In the genomic region with DNA sequence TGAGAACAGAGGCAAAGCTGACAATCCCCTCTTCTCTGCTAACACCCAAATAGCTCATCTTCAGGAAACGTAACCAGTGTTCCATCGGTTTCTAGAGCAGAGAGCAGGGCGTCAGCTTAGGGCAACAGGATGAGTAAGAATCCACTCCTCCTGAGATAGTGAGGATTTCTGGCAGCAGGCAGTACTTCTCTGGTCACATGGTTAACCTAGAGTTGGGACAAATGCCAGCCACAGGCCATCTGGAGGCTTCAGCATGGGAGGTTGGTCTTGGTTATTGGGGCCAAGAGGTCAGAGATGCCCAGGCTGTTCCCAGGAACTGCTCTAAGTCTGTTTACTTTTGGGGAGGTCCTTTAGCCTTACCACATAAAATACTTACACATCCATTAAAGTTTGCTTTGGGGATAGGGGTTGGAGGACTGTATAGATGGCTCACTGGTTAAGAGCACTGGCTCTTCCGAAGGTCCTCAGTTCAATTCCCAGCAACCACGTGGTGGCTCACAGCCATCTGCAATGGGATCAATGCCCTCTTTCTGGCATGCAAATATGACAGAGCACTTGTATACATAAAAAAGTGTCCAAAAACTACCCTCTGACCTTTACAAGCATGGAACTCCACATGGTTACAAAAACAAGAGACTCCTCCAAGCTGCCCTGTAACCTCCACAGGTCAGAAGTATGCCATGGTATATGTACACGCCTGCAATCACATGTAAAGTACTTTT, we compare ENCODE assay signal across 10 mouse cellular contexts. TPM values are rescaled to one million over a fixed set of nuclear protein-coding genes. Genes with fewer than 3 reads are reported as not detected.
A peak's percentile ranks its signal among the peaks of the same experiment; 100 is the strongest.
DNase-seq lines count a peak whose midpoint lies in the region; ATAC-seq and TF ChIP-seq lines count a peak whose summit lies in the region.
"Had no signal": no experiment of that assay in that cellular context is flagged by ENCODE, and none has a peak within 500 bp of the region (broad histone marks: within the 10 kb centered on the region; RNA-seq: fewer than 3 reads in every experiment).

No protein-coding gene starts in this region.

- 40% methylated on average over 6 of the region's 6 CpGs for WGBS in heart, adult 2 months
- 93% methylated on average over 6 of the region's 6 CpGs for WGBS in thymus, adult 2 months

- no peaks in the 10 kb centered on the region for H3K36me3 ChIP-seq in heart, adult 2 months (ENCODE audit: control insufficient read depth, insufficient read depth, low read length)
- H3K36me3 ChIP-seq in thymus, adult 2 months (ENCODE audit: control insufficient read depth, insufficient read depth, low read length): peaks cover 43% of the 10 kb centered on the region

- peak in 1 of 2 experiments; percentile 63 for DNase-seq in heart, adult 2 months
- no peak for DNase-seq in heart, adult 8-10 months (ENCODE audit: low spot score)
- DNase-seq in Patski (ENCODE audit: low read depth, low spot score): peak; percentile 66
- DNase-seq in cerebellum, postnatal 4 days (ENCODE audit: low spot score in 2 of 2): peak; percentile 19 to 68
- peak; percentile 61 to 73 for DNase-seq in kidney, postnatal 25 days
- no peak for DNase-seq in embryo, embryonic 9.5 days (ENCODE audit: extremely low spot score)
- DNase-seq in thymus, adult 2 months: no peak
- no peak for DNase-seq in frontal cortex, postnatal 25 days (ENCODE audit: low spot score in 2 of 2)

- no peaks in the 10 kb centered on the region for H3K27me3 ChIP-seq in heart, adult 2 months (ENCODE audit: control insufficient read depth, insufficient read depth, low read length)
- no peaks in the 10 kb centered on the region for H3K27me3 ChIP-seq in Patski
- H3K27me3 ChIP-seq in thymus, adult 2 months (ENCODE audit: control insufficient read depth, insufficient read depth, low read length): no peaks in the 10 kb centered on the region
- H3K27me3 ChIP-seq: hindbrain, embryonic 15.5 days; midbrain, embryonic 12.5 days had no signal

- H3K4me1 ChIP-seq in heart, adult 2 months (ENCODE audit: control insufficient read depth, insufficient read depth, low read length): peaks cover 2% of the 10 kb centered on the region; the same call in 1 of the 2 replicates
- no peaks in the 10 kb centered on the region for H3K4me1 ChIP-seq in thymus, adult 2 months (replicated peaks; ENCODE audit: control insufficient read depth, insufficient read depth, low read length)
- H3K4me1 ChIP-seq: hindbrain, embryonic 15.5 days; midbrain, embryonic 12.5 days had no signal

- in situ Hi-C loops in Patski (cut with MboI; ENCODE audit: low pct_unique_long_range_greater_than_20kb): no loop called here

- no peak overlapping the region for H3K4me3 ChIP-seq in heart, adult 2 months
- no peak overlapping the region for H3K4me3 ChIP-seq in thymus, adult 2 months (ENCODE audit: control insufficient read depth, insufficient read depth, low read length)
- H3K4me3 ChIP-seq: hindbrain, embryonic 15.5 days; midbrain, embryonic 12.5 days had no signal

- H3K27ac ChIP-seq in heart, adult 2 months: peak overlapping the region; percentile 40; the same call in 1 of the 2 replicates
- H3K27ac ChIP-seq in thymus, adult 2 months (ENCODE audit: control insufficient read depth, insufficient read depth, low read length): no peak overlapping the region
- H3K27ac ChIP-seq: hindbrain, embryonic 15.5 days; midbrain, embryonic 12.5 days had no signal

- TF ChIP-seq POLR2A in heart, adult 2 months (IDR thresholded peaks at IDR 0.05; ENCODE audit: insufficient read depth, low read depth, low read length): no peak
- no peak for TF ChIP-seq POLR2A in thymus, adult 2 months (IDR thresholded peaks at IDR 0.05; ENCODE audit: control insufficient read depth, extremely low read depth, insufficient read depth, low read length, poor library complexity)

- intact Hi-C loops in heart, adult 2 months (cut with DNase I): no loop called here

- ATAC-seq in Patski: peak; percentile 72

- H3K79me2 ChIP-seq in heart, adult 2 months (replicated peaks; ENCODE audit: control insufficient read depth, insufficient read depth, low read length): no peaks in the 10 kb centered on the region

- no peak for TF ChIP-seq EP300 in heart, adult 2 months (IDR thresholded peaks at IDR 0.05; ENCODE audit: insufficient read depth, low read depth, low read length)

- CTCF ChIA-PET in Patski (lab: Charles Lee): interaction anchor here (0.8 to 3.6 kb wide), 7 partner anchors 16 to 109 kb away, joined by 3 to 14 read pairs (median 4); no protein-coding TSS in a partner anchor

- H3K9ac ChIP-seq in heart, adult 2 months (ENCODE audit: low read depth, low read length): no peak overlapping the region
- H3K9ac ChIP-seq: hindbrain, embryonic 15.5 days; midbrain, embryonic 12.5 days had no signal

- POLR2A ChIA-PET in Patski (lab: Charles Lee): interaction anchor here (0.6 to 0.8 kb wide), 2 partner anchors 12 to 279 kb away, joined by 3 to 4 read pairs; no protein-coding TSS in a partner anchor

- no peak for TF ChIP-seq CTCF in heart, adult 2 months (IDR thresholded peaks at IDR 0.05)
- no peak for TF ChIP-seq CTCF in Patski (IDR thresholded peaks at IDR 0.05)
- TF ChIP-seq CTCF in thymus, adult 2 months (IDR thresholded peaks at IDR 0.05; ENCODE audit: borderline replicate concordance, control insufficient read depth, extremely low read depth, insufficient read depth, low read length, poor library complexity): no peak

RNA-seq across cellular contexts. Expression of a gene that starts 9.4 kb away (rescaled TPM):
- total RNA-seq in heart, adult 2 months (2021): 10 to 100 TPM; 56.0 to 59.0 TPM
- 53.6 and 61.3 TPM in 2 replicates for polyA plus RNA-seq in heart, adult 2 months (2012; rRNA removed)
- 10 to 100 TPM; 48.7 to 55.9 (median 50.7) TPM for total RNA-seq in heart, adult 8-10 months (2022)
- polyA plus RNA-seq in Patski (2021): 74.9 TPM
- polyA plus RNA-seq in thymus, adult 2 months (2012; rRNA removed): 515 and 528 TPM in 2 replicates

RNA-seq across cellular contexts. Expression of a gene that starts 32.4 kb away (rescaled TPM):
- under 1 TPM; 0.34 to 0.60 TPM for total RNA-seq in heart, adult 2 months (2021)
- 1.4 and 1.5 TPM in 2 replicates for polyA plus RNA-seq in heart, adult 2 months (2012; rRNA removed)
- total RNA-seq in heart, adult 8-10 months (2022): 1 to 10 TPM in 1 of 4 experiments, under 1 TPM in 3; 0.59 to 2.1 (median 0.80) TPM
- 25.8 TPM for polyA plus RNA-seq in Patski (2021)
- 56.0 and 61.4 TPM in 2 replicates for polyA plus RNA-seq in thymus, adult 2 months (2012; rRNA removed)

RNA-seq across cellular contexts. Expression of a gene that starts 46.4 kb away (rescaled TPM):
- 1 to 10 TPM; 6.7 to 7.3 TPM for total RNA-seq in heart, adult 2 months (2021)
- polyA plus RNA-seq in heart, adult 2 months (2012; rRNA removed): 13.7 and 15.9 TPM in 2 replicates
- total RNA-seq in heart, adult 8-10 months (2022): 10 to 100 TPM in 2 of 4 experiments, 1 to 10 TPM in 2; 6.1 to 11.4 (median 8.1) TPM
- 71.3 TPM for polyA plus RNA-seq in Patski (2021)
- 72.7 and 94.1 TPM in 2 replicates for polyA plus RNA-seq in thymus, adult 2 months (2012; rRNA removed)

Comparison
In these comparisons a context has a peak if more than half of its experiments do, and no peak if none do; other contexts are left out.
1. DNase-seq: peak in Patski (single experiment), cerebellum, postnatal 4 days (2 of 2) and kidney, postnatal 25 days (2 of 2); none in heart, adult 8-10 months (single experiment), embryo, embryonic 9.5 days (single experiment), thymus, adult 2 months (single experiment) and frontal cortex, postnatal 25 days (0 of 2).
2. RNA of a gene that starts 32.4 kb away (polyA plus RNA-seq): 56.0 to 61.4 TPM in thymus, adult 2 months and 25.8 TPM in Patski (single experiment); 1.4 to 1.5 TPM in heart, adult 2 months; every median in the first group is over 10 times any median in the second.